Mouse (Mus musculus): ENCODE results near the gene Apoc4. TPM values are rescaled to one million over a fixed set of nuclear protein-coding genes. Genes with fewer than 3 reads are reported as not detected.

Apoc4 gene
- polyA plus RNA-seq, 1 experiment from 2014 or later, result not detected

DNA sequence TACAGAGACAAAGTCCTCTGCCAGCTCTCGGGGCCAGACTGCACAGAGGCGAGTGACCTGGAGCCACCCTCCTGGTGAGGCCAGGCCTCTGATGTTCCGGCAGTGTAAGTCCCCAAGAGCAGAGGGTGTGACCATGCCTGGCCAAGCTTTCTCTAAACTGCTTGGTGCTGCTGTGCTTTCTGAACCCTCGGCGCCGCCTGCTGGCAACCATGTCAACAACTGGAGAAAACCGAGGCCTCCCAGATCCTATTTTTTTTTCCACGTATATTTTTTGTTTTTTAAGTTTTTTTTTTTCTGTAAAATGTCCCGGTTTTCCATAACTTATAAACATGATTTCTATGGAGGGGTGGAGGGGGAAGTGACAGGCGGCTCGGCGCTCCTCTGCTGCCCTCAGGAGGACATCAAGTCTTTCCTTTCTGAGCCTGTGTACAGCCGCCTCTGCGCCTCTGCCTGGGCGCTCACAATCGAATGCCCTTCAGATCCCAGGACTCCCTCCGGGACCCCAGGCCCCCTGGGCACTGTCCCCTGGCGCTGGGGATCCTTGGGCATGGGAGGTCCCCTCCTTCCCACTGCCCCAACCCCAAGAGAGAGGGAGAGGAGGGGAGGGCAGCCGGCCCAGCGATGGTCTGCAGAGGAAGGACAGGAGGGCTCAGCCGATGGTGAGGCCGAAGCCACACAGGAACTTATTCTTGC, 19.9 kb upstream of the Apoc4 start:
- 0 out of 2 replicates have a peak, but pooled peaks have one; percentile 49 for ATAC-seq
- DNase-seq (ENCODE audit: low spot score), result peak; percentile 66
- peak overlapping the region; percentile 48; the same call in 1 of the 2 replicates for H3K27ac ChIP-seq (ENCODE audit: low read depth, low read length)
- no peak overlapping the region for H3K4me3 ChIP-seq (ENCODE audit: low read depth, low read length)
- no peak overlapping the region for H3K9ac ChIP-seq (ENCODE audit: low read length)
- H3K36me3 ChIP-seq (ENCODE audit: control insufficient read depth, insufficient read depth, low read length), result peaks cover 20% of the 10 kb centered on the region
- H3K4me2 ChIP-seq (ENCODE audit: low read length), result no peak overlapping the region
- H3K4me1 ChIP-seq (ENCODE audit: control insufficient read depth, insufficient read depth, low read length), result peaks cover 4% of the 10 kb centered on the region; the same call in 1 of the 2 replicates
- no peaks in the 10 kb centered on the region for H3K9me3 ChIP-seq (replicated peaks; ENCODE audit: control insufficient read depth, low read length)
- 34% methylated on average over 22 of the region's 22 CpGs for WGBS
- no peaks in the 10 kb centered on the region for H3K27me3 ChIP-seq (replicated peaks; ENCODE audit: control insufficient read depth, insufficient read depth, low read length)

DNA sequence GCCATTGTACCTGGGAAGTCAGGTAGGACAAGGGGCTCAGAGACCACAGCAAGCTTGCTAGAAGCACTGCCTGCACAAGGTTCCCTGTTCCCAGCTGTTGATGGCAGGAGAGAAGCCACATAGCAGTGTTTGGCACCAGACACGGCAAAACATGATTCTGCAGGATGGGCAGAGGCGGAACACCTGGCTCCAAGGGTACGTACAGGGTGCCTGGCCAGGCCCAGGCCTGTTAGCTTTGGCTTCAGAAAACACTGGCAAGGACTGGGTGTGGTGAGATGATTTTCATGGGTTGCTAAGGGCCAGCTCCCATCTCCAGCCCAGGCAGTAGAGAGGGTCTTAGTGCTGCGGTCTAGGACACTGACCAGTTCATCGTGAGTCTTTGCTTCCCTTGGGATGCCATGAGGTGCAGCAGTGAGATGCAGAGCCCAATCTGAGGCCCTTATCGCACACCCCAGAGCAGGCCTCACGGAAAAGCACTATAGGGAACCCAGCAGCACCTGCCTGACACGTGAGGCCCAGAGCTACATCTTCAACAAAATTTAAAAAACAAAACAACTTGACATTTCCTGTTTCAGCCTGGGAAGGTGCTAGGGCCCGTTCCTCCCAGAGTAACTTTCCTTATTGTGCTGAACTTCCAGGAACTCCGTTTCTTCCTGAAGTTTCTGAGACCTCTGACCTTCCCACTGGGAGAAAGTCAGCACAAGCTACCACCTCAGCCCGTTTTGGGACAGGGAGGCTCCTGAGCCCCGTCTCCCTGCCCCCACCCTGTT, 19.2 kb upstream of the Apoc4 start:
- Histone ChIP-seq H3K36me3 (ENCODE audit: control insufficient read depth, insufficient read depth, low read length) (peaks cover 20% of the 10 kb centered on the region), H3K27ac (ENCODE audit: low read depth, low read length) (no peak overlapping the region), H3K4me3 (ENCODE audit: low read depth, low read length) (no peak overlapping the region), H3K9ac (ENCODE audit: low read length) (no peak overlapping the region), H3K4me2 (ENCODE audit: low read length) (no peak overlapping the region), H3K9me3 (replicated peaks; ENCODE audit: control insufficient read depth, low read length) (no peaks in the 10 kb centered on the region), H3K27me3 (replicated peaks; ENCODE audit: control insufficient read depth, insufficient read depth, low read length) (no peaks in the 10 kb centered on the region), H3K4me1 (ENCODE audit: control insufficient read depth, insufficient read depth, low read length) (peaks cover 4% of the 10 kb centered on the region; the same call in 1 of the 2 replicates)
- DNase-seq (ENCODE audit: low spot score) (no peak), ATAC-seq (no peak)
- 66% methylated on average over 12 of the region's 12 CpGs for WGBS

DNA sequence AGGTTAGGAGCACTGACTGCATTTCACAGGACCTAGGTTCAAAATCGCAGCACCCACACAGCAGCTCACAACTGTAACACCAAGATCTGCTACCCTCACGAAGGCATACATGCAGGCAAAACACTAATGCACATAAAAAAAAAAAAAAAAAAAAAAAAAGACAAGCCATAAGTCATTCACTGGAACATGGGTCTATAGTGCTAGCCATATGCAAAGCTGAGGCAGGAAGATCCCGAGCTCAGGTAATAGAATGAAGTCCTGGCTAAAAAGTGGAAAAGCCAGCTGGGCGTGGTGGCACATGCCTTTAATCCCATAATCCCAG, 18.5 kb upstream of the Apoc4 start:
- DNase-seq (ENCODE audit: low spot score) (no peak), ATAC-seq (no peak)
- H3K4me2 ChIP-seq (ENCODE audit: low read length), result no peak overlapping the region
- peaks cover 20% of the 10 kb centered on the region for H3K36me3 ChIP-seq (ENCODE audit: control insufficient read depth, insufficient read depth, low read length)
- no peaks in the 10 kb centered on the region for H3K27me3 ChIP-seq (replicated peaks; ENCODE audit: control insufficient read depth, insufficient read depth, low read length)
- H3K27ac ChIP-seq (ENCODE audit: low read depth, low read length), result no peak overlapping the region
- no peak overlapping the region for H3K9ac ChIP-seq (ENCODE audit: low read length)
- WGBS, result 80% methylated on average over 4 of the region's 4 CpGs
- H3K4me1 ChIP-seq (ENCODE audit: control insufficient read depth, insufficient read depth, low read length), result peaks cover 4% of the 10 kb centered on the region; the same call in 1 of the 2 replicates
- no peak overlapping the region for H3K4me3 ChIP-seq (ENCODE audit: low read depth, low read length)
- H3K9me3 ChIP-seq (replicated peaks; ENCODE audit: control insufficient read depth, low read length), result no peaks in the 10 kb centered on the region

DNA sequence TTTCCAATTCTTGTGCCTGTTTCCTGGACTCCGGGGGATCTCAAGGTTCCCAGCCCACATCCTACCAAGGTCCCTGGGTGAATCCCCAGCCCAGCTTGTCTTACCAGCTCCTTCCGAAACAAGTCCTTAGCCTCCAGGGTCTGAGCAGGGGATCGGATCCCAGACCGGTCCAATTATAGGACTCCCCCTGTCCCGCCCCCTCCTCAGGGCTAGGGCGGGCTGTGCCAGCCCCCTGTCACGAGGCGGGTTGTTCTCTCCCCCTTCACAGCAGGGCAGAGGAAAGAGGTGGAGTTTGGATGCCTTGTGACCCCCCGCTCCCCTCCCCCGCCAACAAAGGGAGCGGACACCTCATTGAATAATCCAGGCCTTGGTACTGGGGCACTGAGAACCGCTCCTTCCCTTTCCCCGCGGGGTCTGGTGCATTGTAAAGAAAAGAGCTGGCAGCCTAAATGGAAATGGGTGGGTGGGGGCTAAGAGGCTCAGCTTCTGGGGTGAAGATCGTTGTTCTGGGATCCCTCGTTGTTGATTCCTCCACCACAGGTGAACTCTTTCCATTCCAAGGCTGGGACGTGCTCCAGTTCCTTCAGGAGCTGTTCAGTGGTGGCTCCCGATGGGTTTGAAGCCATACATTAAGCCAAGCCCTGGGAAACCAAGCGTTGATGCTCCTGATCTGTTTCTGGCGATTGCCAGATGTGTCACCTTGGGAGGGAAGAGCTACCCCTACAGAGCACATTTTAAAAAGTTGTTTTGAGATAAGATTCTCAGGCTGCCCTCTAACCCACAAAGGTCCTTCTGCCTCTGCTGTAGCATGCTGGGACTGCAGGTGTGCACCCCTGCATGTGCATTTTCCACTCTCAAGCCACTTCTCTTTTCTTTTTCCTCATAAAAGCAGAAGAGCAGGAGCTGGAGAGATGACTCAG, 17.9 kb upstream of the Apoc4 start, which contains the start of gene Apoe:
Gene Apoe (minus strand): TSS at position 282 of the 920 bp plus-strand sequence.
- Histone ChIP-seq H3K9me3 (replicated peaks; ENCODE audit: control insufficient read depth, low read length) (no peaks in the 10 kb centered on the region), H3K4me3 (ENCODE audit: low read depth, low read length) (peak within 1 kb of the TSS; percentile 13), H3K4me1 (ENCODE audit: control insufficient read depth, insufficient read depth, low read length) (peaks cover 4% of the 10 kb centered on the region; the same call in 1 of the 2 replicates), H3K27me3 (replicated peaks; ENCODE audit: control insufficient read depth, insufficient read depth, low read length) (no peaks in the 10 kb centered on the region), H3K4me2 (ENCODE audit: low read length) (peak within 1 kb of the TSS; percentile 40), H3K9ac (ENCODE audit: low read length) (peak within 1 kb of the TSS; percentile 3), H3K27ac (ENCODE audit: low read depth, low read length) (no peak within 1 kb of the TSS), H3K36me3 (ENCODE audit: control insufficient read depth, insufficient read depth, low read length) (peaks cover 14% of the 10 kb centered on the region)
- DNase-seq (ENCODE audit: low spot score) (peak; percentile 49), ATAC-seq (peak; percentile 63)
- 1% methylated on average over 20 of the region's 20 CpGs for WGBS

DNA sequence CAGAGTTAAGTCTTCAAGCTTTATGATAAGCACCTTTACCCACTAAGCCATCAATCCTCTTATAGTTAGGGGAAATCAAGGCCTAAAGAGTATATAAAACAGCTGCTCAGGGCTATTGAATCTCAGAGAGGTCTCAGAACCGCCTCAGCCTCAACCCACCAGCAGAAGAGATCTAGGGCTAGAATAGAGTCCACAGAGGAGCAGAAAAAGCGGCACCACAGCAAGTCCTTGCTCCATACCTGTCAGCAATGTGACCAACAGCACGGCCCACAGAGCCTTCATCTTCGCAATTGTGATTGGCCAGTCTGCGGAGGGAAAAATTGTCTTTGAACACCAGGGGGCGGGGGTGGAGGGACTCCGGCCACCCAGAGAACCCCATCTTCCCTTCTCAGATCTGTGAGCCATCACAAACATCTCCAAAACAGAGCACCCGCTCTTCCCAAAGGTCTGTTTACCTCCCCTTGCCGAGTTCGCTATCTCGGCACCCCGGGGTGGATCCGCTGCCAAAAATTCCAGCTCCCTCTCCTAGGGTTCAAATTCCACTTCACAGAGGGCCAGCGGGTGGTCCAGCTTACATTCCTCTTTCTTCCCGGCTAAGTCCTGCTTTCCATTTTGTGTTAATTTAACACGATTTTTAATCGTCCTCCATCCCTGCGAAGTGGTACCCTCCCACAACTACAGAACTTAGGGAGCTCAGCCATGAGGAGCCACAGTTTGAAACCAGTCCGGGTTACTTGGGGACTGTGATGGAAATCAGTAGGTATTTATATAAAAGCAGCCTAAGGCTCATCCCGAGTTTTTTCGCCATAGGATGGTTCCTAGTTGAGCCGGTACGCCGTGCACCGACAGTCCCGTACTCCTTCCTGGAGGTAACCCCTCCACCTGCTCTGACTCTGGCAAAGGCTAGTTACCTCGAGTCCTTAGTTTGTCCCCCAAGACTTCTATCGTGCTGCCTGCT, 16.9 kb upstream of the Apoc4 start:
- peak; percentile 8; the same call in 1 of the 2 replicates for ATAC-seq
- Histone ChIP-seq H3K27me3 (replicated peaks; ENCODE audit: control insufficient read depth, insufficient read depth, low read length) (no peaks in the 10 kb centered on the region), H3K27ac (ENCODE audit: low read depth, low read length) (no peak overlapping the region), H3K9ac (ENCODE audit: low read length) (peak overlapping the region; percentile 3), H3K4me3 (ENCODE audit: low read depth, low read length) (peak overlapping the region; percentile 13), H3K9me3 (replicated peaks; ENCODE audit: control insufficient read depth, low read length) (no peaks in the 10 kb centered on the region), H3K4me2 (ENCODE audit: low read length) (peak overlapping the region; percentile 40), H3K36me3 (ENCODE audit: control insufficient read depth, insufficient read depth, low read length) (peaks cover 6% of the 10 kb centered on the region), H3K4me1 (ENCODE audit: control insufficient read depth, insufficient read depth, low read length) (peaks cover 4% of the 10 kb centered on the region; the same call in 1 of the 2 replicates)
- 3% methylated on average over 28 of the region's 28 CpGs for WGBS
- peak; percentile 17 for DNase-seq (ENCODE audit: low spot score)

DNA sequence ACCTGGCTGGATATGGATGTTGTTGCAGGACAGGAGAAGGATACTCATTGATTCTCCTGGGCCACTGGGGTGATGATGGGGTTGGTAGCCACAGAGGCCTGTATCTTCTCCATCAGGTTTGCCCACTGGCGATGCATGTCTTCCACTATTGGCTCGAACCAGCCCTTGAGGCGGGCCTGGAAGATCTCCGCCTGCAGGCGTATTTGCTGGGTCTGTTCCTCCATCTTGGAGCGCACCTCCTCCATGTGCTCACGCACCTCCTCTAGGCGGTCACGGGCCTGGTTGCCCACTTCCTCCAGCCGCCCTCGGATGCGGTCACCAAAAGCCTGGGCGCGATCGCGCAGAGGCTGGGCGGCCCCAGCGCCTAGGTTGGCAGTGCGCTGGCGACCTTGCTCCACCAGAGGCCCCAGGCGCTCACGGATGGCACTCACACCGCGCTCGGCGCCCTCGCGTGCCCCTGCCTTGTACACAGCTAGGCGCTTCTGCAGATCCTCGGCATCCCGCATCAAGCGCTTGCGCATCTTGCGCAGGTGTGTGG, 15.1 kb upstream of the Apoc4 start:
- Histone ChIP-seq H3K9ac (ENCODE audit: low read length) (no peak overlapping the region), H3K4me3 (ENCODE audit: low read depth, low read length) (no peak overlapping the region), H3K9me3 (replicated peaks; ENCODE audit: control insufficient read depth, low read length) (no peaks in the 10 kb centered on the region), H3K27ac (ENCODE audit: low read depth, low read length) (no peak overlapping the region), H3K27me3 (replicated peaks; ENCODE audit: control insufficient read depth, insufficient read depth, low read length) (no peaks in the 10 kb centered on the region), H3K4me2 (ENCODE audit: low read length) (no peak overlapping the region), H3K36me3 (ENCODE audit: control insufficient read depth, insufficient read depth, low read length) (no peaks in the 10 kb centered on the region), H3K4me1 (ENCODE audit: control insufficient read depth, insufficient read depth, low read length) (peaks cover 4% of the 10 kb centered on the region; the same call in 1 of the 2 replicates)
- 97% methylated on average over 34 of the region's 34 CpGs for WGBS
- DNase-seq (ENCODE audit: low spot score), result no peak
- ATAC-seq, result no peak

DNA sequence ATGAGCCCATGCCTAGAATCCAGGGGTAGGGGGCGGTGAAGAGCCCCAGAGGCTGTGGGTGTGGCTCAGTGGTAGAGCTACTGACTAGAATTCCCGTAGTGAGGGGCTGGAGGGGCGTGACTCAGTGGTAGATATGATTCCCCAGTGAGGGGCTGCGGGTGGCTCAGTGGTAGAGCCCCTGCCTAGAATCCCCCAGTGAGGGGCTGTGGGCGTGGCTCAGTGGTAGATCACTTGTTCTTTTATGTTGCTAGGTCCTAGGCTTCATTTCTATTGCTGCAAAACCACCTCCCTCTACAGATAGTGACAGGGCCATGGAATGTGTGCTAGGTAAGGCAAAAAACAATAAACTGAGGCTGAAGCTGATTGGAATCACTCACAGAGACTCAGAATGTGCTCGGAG, 14.6 kb upstream of the Apoc4 start:
- DNase-seq (ENCODE audit: low spot score), result no peak
- Histone ChIP-seq H3K36me3 (ENCODE audit: control insufficient read depth, insufficient read depth, low read length) (no peaks in the 10 kb centered on the region), H3K4me3 (ENCODE audit: low read depth, low read length) (no peak overlapping the region), H3K27ac (ENCODE audit: low read depth, low read length) (no peak overlapping the region), H3K9me3 (replicated peaks; ENCODE audit: control insufficient read depth, low read length) (no peaks in the 10 kb centered on the region), H3K27me3 (replicated peaks; ENCODE audit: control insufficient read depth, insufficient read depth, low read length) (no peaks in the 10 kb centered on the region), H3K4me1 (ENCODE audit: control insufficient read depth, insufficient read depth, low read length) (peaks cover 4% of the 10 kb centered on the region; the same call in 1 of the 2 replicates), H3K4me2 (ENCODE audit: low read length) (no peak overlapping the region), H3K9ac (ENCODE audit: low read length) (no peak overlapping the region)
- 92% methylated on average over 6 of the region's 6 CpGs for whole genome bisulfite sequencing
- ATAC-seq, result no peak

Measured in forebrain, embryonic 14.5 days (tissue).